Mouse (Mus musculus) testis, adult 2 months (tissue): ENCODE measurements at regions not wholly inside any gene's neighbourhood (a gene's known extent, or its start where the extent isn't known, plus 50 kb on each side); places are given as distances from the start of the nearest gene placed in this dataset.

ENCODE experiments used
- CTCF ChIP-seq: fragments of 200-500 bp; IDR thresholded peaks from 2 replicates; pipeline ENCODE4 v1.5.1; 2012; ENCODE audit warnings: low read depth, mild to moderate bottlenecking, inconsistent platforms, low read length, moderate library complexity; ENCODE audit not compliant: control insufficient read depth, insufficient read depth, insufficient replicate concordance
- POLR2A ChIP-seq: fragments of 200-500 bp; IDR thresholded peaks from 2 replicates; pipeline ENCODE4 v1.6.1; 2012; ENCODE audit warnings: low read depth, mild to moderate bottlenecking, inconsistent platforms, low read length, moderate library complexity; ENCODE audit not compliant: control insufficient read depth

DNA sequence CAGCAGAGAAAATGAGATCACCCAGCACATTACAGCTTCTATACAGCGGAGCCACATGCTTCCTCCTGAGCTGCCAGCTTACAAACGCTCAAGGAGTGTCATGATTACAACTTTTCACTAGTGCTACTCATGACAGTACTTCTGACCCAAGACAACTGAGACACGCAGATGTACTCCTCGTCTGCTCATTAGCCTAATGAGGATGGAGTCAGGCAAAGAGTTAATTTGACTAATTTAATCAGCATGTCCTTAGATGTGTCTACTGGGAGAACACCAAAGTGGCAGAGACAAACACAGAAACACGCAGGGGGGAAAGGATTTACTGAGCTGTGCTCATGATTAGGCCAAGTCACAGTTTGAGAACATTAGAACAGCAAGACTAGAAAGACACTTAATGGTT, 603.0 kb downstream of the Diaph3 start:
- TF ChIP-seq POLR2A: no peak
- TF ChIP-seq CTCF: no peak
